Mouse (Mus musculus) heart, adult 18-20 months (tissue): ENCODE data around the gene Sesn2. TPM values are rescaled to one million over a fixed set of nuclear protein-coding genes. Genes with fewer than 3 reads are reported as not detected.
"Not testable (repeated sequence)": the region's sequence is repeated elsewhere in the genome, so short reads cannot be mapped to it uniquely, and the experiment has no call there.

Experiments used
- DNase-seq, 2 experiments: peaks; one replicate each; pipeline ENCODE4 v3.0.0; 2021 to 2022; ENCODE audit warnings: mixed read lengths in 1 of 2
- long read RNA-seq, 2 experiments: library from polyadenylated mRNA; stranded (forward); transcript quantifications; one replicate each; pipeline ENCODE4 v2.0.0; 2021
- total RNA-seq, 2 experiments: library from RNA; stranded (reverse); gene quantifications; 2 replicates each; pipeline ENCODE4 v1.2.3; 2021

Gene Sesn2
- total RNA-seq = 1 to 10 TPM; 2.8 TPM
- long read RNA-seq, experiment 1 = 0 reads
- long read RNA-seq, experiment 2 = 0 reads

GRCm38 (mm10) chr4:132510352-132510798 lies at the start of gene Sesn2:
Gene Sesn2, minus strand, starts transcription at chr4:132510501.
- DNase-seq = peak; percentile 98 to 99

DNA sequence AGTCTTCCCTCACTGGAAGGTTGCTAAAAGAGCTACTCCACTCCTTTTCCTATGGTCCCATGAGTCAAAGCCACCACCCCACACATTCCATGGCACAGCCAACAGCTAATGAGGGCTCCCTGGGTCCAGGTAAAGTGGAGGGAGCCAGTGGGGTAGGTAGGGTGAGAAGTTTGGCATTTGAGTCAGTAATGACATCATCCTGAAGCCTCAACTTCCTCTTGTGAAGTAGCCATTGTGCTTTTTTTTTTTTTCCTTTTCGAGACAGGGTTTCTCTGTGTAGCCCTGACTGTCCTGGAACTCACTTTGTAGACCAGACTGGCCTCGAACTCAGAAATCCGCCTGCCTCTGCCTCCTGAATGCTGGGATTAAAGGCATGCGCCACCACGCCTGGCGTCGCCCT lies 45.2 kb upstream of the Sesn2 start:
- not testable (repeated sequence) for DNase-seq

GRCm38 (mm10) chr4:132554653-132555052 lies 44.4 kb upstream of the Sesn2 start:
- DNase-seq = no peak

GRCm38 (mm10) chr4:132554221-132554620 lies 43.9 kb upstream of the Sesn2 start:
- no peak for DNase-seq

- peak; percentile 70 to 85 for DNase-seq
Observed at GRCm38 (mm10) chr4:132545851-132546250, 35.5 kb upstream of the Sesn2 start.

DNA sequence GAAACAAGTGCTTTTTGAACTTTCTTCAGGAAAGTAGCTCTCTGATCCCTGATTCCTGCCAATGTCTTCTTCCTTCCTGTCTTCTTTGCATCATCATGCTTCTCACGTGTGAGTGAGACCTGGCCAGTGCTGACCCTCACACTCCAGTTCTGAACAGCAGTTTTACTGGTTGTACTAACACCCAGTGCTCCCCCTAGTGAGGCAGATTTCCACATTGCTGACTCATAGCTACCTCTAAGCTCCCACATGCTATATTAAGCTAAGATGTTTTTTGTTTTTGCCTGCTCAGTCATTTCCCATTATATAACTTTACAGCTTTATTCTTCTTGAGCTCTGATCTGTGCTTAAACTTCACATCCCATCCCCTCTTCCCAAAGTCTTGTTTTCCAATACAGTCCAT lies 32.4 kb upstream of the Sesn2 start:
- DNase-seq = peak in 1 of 2 experiments; percentile 13

GRCm38 (mm10) chr4:132541413-132541812 lies 31.1 kb upstream of the Sesn2 start:
- DNase-seq = no peak

- DNase-seq = no peak
Observed at GRCm38 (mm10) chr4:132539481-132539880, 29.2 kb upstream of the Sesn2 start.

DNA sequence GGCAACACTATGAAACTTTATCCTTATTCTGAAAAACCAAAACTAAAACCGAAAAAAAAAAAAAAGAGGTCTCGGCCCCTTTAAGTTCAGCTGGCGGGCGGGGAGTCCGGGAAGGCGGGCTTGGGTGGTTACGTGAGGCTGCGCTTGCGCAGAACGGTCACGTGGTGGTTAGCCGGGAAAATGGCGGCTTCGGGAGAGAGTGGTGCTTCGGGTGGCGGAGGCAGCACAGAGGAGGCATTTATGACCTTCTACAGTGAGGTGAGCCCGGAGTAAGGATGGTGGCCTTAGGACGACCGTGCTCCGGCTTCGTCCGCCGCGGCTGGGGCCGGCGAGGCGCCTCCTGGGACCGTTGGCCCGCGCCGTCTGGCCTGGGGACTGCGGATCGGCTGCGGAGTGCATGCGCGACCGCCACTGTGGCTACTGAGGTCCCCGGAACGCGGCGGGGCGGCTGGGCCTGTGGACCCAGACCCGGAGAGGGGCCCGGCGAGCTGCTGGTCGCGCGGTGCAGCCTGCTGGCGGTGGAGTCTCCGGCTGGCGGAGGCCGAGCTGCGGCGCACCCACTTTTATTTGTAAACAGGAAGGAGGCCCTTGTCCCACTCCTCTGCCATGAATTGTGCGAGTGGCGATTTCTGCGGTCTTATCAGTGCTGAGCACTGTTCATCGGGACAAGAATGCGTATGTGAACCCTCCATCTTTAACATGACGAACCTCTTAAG lies 25.3 kb upstream of the Sesn2 start, which contains the start of gene Dnajc8:
Dnajc8 (plus strand) TSS at position 145 of the 716 bp plus-strand sequence.
- DNase-seq = peak; percentile 96 to 97

DNA sequence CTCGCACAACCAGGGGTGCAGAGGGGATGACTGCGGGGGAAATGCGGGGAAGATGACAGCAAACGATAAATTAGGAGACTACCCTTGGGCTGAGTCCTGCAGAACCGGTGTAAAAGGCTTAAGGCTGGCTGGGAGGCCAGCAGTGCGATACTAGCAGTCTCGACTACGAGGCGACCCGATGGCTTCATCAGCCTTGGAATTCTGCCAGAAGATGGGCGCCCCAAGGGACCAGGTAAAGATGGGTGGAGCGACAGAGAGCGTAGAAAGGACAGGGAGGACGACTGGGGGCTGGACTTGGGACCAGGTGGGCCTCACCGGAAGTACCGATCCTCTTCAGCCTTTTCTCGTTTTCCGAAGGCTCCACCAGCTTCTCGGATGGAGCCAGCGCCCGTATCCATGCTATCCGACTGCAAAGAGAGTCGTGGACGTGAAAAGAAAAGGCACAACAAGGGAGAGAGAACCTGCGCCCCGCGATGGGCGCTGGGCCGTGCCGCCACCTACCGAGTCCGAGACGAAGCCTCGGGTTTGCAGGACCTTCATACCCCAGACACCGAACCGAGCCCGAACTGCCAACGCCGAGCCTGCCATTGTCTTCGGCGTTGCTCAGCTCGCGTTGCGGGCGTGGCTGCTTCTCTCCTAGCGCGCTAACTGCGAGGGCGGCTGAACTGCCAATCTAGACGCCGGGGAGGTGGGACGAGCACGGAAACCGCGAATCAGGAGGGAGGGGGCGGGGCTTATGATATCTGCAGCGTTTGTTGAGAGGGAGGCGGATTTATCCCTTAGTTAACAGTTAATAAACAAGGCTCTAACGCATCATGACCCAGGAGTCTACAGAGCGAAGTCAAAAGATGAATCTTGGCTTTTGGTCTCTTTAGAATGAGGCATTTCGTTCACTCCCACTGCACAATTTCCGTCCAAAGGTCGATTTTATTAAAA lies 22.9 kb upstream of the Sesn2 start, which contains the start of gene Atpif1:
Atpif1 (minus strand) TSS at position 679 of the 936 bp plus-strand sequence.
- peak; percentile 91 to 94 for DNase-seq

DNA sequence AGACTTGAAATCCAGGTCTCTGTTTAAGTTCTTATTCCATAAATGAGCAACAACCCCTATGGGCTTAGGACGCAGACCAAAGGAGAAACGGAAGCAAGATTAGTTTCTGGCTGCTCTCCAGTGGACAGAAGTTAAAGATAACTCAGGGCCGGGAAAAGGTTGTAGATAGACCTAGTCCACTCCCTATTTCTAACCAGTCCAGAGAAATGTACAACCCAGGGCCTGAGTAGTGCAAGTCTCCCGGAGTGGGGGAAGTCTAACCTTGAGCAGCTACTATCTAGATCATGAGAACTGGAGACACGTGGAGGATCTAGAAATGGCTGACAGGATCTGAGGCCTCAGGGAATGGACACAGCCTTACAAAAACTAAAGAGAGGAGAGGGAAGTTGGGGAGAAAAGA lies 22.2 kb upstream of the Sesn2 start:
- peak; percentile 60 to 64 for DNase-seq

DNA sequence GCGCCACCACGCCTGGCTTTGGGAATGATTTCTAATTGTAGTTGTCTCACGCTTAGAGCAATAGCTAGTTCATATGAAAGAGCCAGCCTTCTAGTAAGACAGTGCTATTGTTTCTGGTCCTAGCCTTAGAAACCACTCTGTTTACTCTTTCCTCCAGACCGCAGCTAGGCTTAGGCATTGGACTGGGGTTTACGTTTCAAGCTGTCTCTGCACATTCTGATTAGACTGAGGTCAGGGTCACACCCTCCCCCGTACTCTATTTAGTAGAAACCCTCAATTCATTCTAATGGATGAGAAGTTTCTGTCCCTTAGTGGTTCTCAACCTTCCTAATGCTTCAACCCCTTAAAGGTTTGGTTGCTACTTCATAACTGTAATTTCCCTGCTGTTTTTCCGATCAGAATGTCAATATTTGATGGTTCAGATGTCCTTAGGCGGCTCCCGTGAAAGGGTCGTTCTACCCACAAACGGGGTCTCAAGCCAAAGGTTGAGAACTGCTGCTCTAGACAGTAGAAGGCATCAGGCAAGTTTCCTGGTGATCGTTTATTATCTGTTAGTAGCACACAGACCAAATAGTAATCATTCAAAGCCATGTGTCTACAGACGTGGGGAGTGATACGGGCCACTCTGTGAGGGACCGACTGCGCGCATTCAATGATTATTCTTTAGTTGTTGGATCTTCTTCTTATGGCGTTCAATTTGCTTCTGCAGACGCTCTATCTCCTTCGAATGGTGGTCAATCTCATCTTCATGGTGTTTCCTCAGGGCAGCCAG lies 19.9 kb upstream of the Sesn2 start:
- DNase-seq = no peak

DNA sequence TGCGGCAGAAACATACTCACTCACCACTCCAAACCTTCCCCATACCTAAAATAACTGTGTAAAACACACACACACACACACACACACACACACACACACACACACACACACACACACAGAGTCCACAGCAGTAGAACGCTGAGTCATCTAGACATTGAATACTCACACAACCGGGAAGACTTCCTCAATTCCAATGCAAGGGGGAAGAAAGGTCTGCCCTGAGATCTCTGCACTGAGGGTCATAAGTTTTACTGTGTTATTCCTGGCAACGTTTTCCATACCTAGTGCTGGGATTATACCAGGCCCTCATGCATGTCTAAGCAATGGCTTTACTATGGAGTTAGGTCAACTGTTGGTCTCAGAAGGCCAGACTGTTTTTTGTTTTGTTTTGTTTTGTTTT lies 19.0 kb upstream of the Sesn2 start:
- DNase-seq = peak in 1 of 2 experiments; percentile 24

GRCm38 (mm10) chr4:132527917-132528522 lies 17.7 kb upstream of the Sesn2 start:
- DNase-seq = no peak

- no peak for DNase-seq
Observed at GRCm38 (mm10) chr4:132526678-132527077, 16.4 kb upstream of the Sesn2 start.

- DNase-seq = peak in 1 of 2 experiments; percentile 16
Observed at GRCm38 (mm10) chr4:132524808-132525207, 14.5 kb upstream of the Sesn2 start.

DNA sequence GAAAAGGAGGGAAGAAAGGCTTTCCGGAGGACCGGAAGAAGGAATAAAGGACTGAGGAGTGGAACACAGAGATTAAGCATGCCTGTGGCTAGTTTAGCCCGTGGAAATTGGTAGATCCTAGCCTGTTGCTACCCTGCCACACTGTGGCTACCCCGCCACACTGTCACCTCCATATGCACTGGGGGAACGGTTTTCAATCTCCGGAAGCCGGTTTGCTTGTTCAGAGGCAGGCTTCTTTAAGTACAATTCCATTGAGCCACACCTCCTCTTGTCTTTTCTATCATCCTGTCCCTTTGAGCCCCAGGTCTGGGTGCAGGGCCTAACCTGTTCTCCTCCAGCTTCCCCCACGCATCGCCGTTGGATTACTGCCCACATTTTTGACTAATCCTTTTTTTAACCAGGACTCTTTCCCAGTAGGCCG lies 14.0 kb upstream of the Sesn2 start:
- DNase-seq = no peak

DNA sequence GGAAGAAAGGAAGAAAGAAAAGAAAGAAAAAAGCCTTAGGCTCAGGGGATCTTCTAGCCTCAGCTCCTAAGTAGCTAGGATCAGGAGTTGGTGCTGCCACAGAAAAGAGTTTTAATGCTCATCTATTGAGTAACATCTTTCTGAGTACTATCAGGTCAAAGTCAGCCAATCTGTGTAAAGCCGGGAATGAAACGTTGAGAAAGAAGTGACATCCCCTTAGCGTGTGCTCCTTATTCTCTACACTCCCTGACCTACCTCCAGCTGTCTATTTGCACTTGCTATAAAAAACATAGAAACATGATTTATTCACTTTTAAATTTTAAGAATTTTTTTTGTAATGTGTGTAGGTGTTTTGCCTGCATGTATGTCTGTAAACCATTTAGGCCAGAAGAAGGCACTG lies 8.9 kb upstream of the Sesn2 start:
- no peak for DNase-seq

GRCm38 (mm10) chr4:132518066-132518465 lies 7.8 kb upstream of the Sesn2 start:
- DNase-seq = no peak

GRCm38 (mm10) chr4:132515369-132516155 lies 5.3 kb upstream of the Sesn2 start:
- peak; percentile 94 to 98 for DNase-seq
